Mouse (Mus musculus) bone marrow macrophage, adult 2 months (primary cell): ENCODE measurements around the gene Dagla. TPM values are rescaled to one million over a fixed set of nuclear protein-coding genes. Genes with fewer than 3 reads are reported as not detected.

ENCODE experiments used
- H3K27ac ChIP-seq: 2 replicates; pipeline ENCODE4 v1.5.1; 2012; ENCODE audit warnings: low read depth, low read length; ENCODE audit not compliant: insufficient read depth
- H3K4me1 ChIP-seq: 2 replicates; pipeline ENCODE4 v1.6.1; 2012; ENCODE audit warnings: low read length; ENCODE audit not compliant: control insufficient read depth, insufficient read depth
- H3K4me3 ChIP-seq: 2 replicates; pipeline ENCODE4 v1.5.1; 2012; ENCODE audit warnings: mild to moderate bottlenecking, low read length, moderate library complexity; ENCODE audit not compliant: insufficient read depth
- CTCF ChIP-seq: IDR thresholded peaks from 2 replicates; pipeline ENCODE4 v1.5.1; 2012; ENCODE audit warnings: low read depth, mild to moderate bottlenecking, low read length, moderate library complexity
- POLR2A ChIP-seq: IDR thresholded peaks from 2 replicates; pipeline ENCODE4 v1.6.1; 2012; ENCODE audit warnings: mild to moderate bottlenecking, low read depth, low read length, borderline replicate concordance
- polyA plus RNA-seq: library from polyadenylated mRNA; stranded (reverse); fragments of >200 nt; gene quantifications from 2 replicates; pipeline ENCODE4 v1.2.4, GENCODE M21; 2012; ENCODE audit not compliant: missing spikeins, insufficient read depth, insufficient read length

The Dagla gene
- polyA plus RNA-seq, 1 experiment, result 3.2 TPM

GRCm38 (mm10) chr19:10224637-10225453, 79.8 kb downstream of the Dagla start:
- no peaks in the 10 kb centered on the region for H3K4me1 ChIP-seq
- no peak overlapping the region for H3K27ac ChIP-seq
- TF ChIP-seq POLR2A, result no peak
- TF ChIP-seq CTCF, result no peak
- H3K4me3 ChIP-seq, result no peak overlapping the region

- H3K4me1 ChIP-seq, result no peaks in the 10 kb centered on the region
- H3K27ac ChIP-seq, result no peak overlapping the region
- no peak overlapping the region for H3K4me3 ChIP-seq
- TF ChIP-seq CTCF (no peak), POLR2A (no peak)
These were observed 81.1 kb downstream of the Dagla start for GRCm38 (mm10) chr19:10223561-10223960.

GRCm38 (mm10) chr19:10222656-10223055, 82.0 kb downstream of the Dagla start:
- TF ChIP-seq CTCF, result no peak
- no peak for TF ChIP-seq POLR2A
- no peak overlapping the region for H3K27ac ChIP-seq
- no peak overlapping the region for H3K4me3 ChIP-seq
- H3K4me1 ChIP-seq, result no peaks in the 10 kb centered on the region

GRCm38 (mm10) chr19:10221585-10221984, 83.1 kb downstream of the Dagla start:
- Histone ChIP-seq H3K4me3 (no peak overlapping the region), H3K4me1 (no peaks in the 10 kb centered on the region), H3K27ac (no peak overlapping the region)
- TF ChIP-seq POLR2A (no peak), CTCF (no peak)

GRCm38 (mm10) chr19:10219593-10219992, 85.1 kb downstream of the Dagla start:
- no peaks in the 10 kb centered on the region for H3K4me1 ChIP-seq

GRCm38 (mm10) chr19:10219108-10219507, 85.6 kb downstream of the Dagla start:
- Histone ChIP-seq H3K4me1 (no peaks in the 10 kb centered on the region), H3K27ac (no peak overlapping the region), H3K4me3 (no peak overlapping the region)
- TF ChIP-seq CTCF, result peak; percentile 89
- no peak for TF ChIP-seq POLR2A

More at GRCm38 (mm10) chr19:10219593-10219992, 85.1 kb downstream of the Dagla start:
- no peak overlapping the region for H3K4me3 ChIP-seq
- H3K27ac ChIP-seq, result no peak overlapping the region
- TF ChIP-seq CTCF, result no peak
- no peak for TF ChIP-seq POLR2A

GRCm38 (mm10) chr19:10216101-10216500, 88.6 kb downstream of the Dagla start:
- Histone ChIP-seq H3K4me1 (peaks cover 3% of the 10 kb centered on the region), H3K27ac (no peak overlapping the region), H3K4me3 (no peak overlapping the region)
- TF ChIP-seq POLR2A, result no peak
- TF ChIP-seq CTCF, result no peak

GRCm38 (mm10) chr19:10213796-10214471, 90.7 kb downstream of the Dagla start:
- H3K4me1 ChIP-seq, result peaks cover 19% of the 10 kb centered on the region
- no peak overlapping the region for H3K4me3 ChIP-seq
- H3K27ac ChIP-seq, result no peak overlapping the region
- no peak for TF ChIP-seq CTCF
- TF ChIP-seq POLR2A, result no peak

GRCm38 (mm10) chr19:10210885-10211284, 93.8 kb downstream of the Dagla start:
- TF ChIP-seq POLR2A, result no peak
- no peak for TF ChIP-seq CTCF
- peaks cover 19% of the 10 kb centered on the region for H3K4me1 ChIP-seq
- H3K27ac ChIP-seq, result peak overlapping the region; percentile 15; the same call in 1 of the 2 replicates
- H3K4me3 ChIP-seq, result no peak overlapping the region

GRCm38 (mm10) chr19:10208851-10209250, 95.8 kb downstream of the Dagla start:
- no peak overlapping the region for H3K4me3 ChIP-seq
- H3K4me1 ChIP-seq, result peaks cover 23% of the 10 kb centered on the region
- TF ChIP-seq CTCF (no peak), POLR2A (no peak)
- H3K27ac ChIP-seq, result no peak overlapping the region
